Mouse (Mus musculus) ES-E14 (cell line): Measurements from ENCODE around the gene Ino80.

Experiments
- CHD2 ChIP-seq: IDR thresholded peaks from 2 replicates; pipeline ENCODE4 v1.6.1; 2014; ENCODE audit warnings: mild to moderate bottlenecking, low read depth, low read length, inconsistent platforms
- HCFC1 ChIP-seq: IDR thresholded peaks from 2 replicates; pipeline ENCODE4 v1.6.1; 2012; ENCODE audit warnings: low read length, inconsistent platforms, borderline replicate concordance; ENCODE audit not compliant: insufficient read depth
- MAFK ChIP-seq: IDR thresholded peaks from 2 replicates; pipeline ENCODE4 v1.6.1; 2014; ENCODE audit warnings: mild to moderate bottlenecking, low read depth, low read length, inconsistent platforms; ENCODE audit not compliant: insufficient read depth
- ZNF384 ChIP-seq: IDR thresholded peaks from 2 replicates; pipeline ENCODE4 v1.6.1; 2012; ENCODE audit warnings: low read depth, low read length, inconsistent platforms

- no peak for TF ChIP-seq CHD2
- no peak for TF ChIP-seq MAFK
- TF ChIP-seq ZNF384: no peak
- no peak for TF ChIP-seq HCFC1
Measured at GRCm38 (mm10) chr2:119500965-119501652, 23.6 kb upstream of the Ino80 start.
